Mouse (Mus musculus) lung, postnatal 0 days (tissue): ENCODE measurements around the gene Thrap3. TPM values are rescaled to one million over a fixed set of nuclear protein-coding genes. Genes with fewer than 3 reads are reported as not detected.
A peak's percentile ranks its signal among the peaks of the same experiment; 100 is the strongest.

Experiments
- ATAC-seq: fragments of 200-750 bp; cut with Nextera tagmentation; 2 replicates; pipeline ENCODE4 v1.8.0; 2017; ENCODE audit warnings: moderate library complexity
- DNase-seq: peaks from one replicate; pipeline ENCODE4 v3.0.0-alpha.2; 2016; ENCODE audit warnings: low spot score
- H3K27ac ChIP-seq: fragments of 300-500 bp; sonication (generic); 2 replicates; pipeline ENCODE4 v1.5.1; 2014; ENCODE audit warnings: antibody characterized with exemption, mild to moderate bottlenecking, low read length, mixed read lengths
- H3K27me3 ChIP-seq: fragments of 300-500 bp; sonication (generic); replicated peaks from 2 replicates; pipeline ENCODE4 v1.6.1; 2014; ENCODE audit warnings: low read length, mixed read lengths; ENCODE audit not compliant: insufficient read depth
- H3K36me3 ChIP-seq: fragments of 300-500 bp; sonication (generic); 2 replicates; pipeline ENCODE4 v1.6.1; 2014; ENCODE audit warnings: low read length, mixed read lengths; ENCODE audit not compliant: insufficient read depth
- H3K4me1 ChIP-seq: fragments of 300-500 bp; sonication (generic); 2 replicates; pipeline ENCODE4 v1.6.1; 2014; ENCODE audit warnings: antibody characterized with exemption, low read depth, low read length, mixed read lengths; ENCODE audit not compliant: insufficient read depth
- H3K4me2 ChIP-seq: fragments of 300-500 bp; sonication (generic); replicated peaks from 2 replicates; pipeline ENCODE4 v1.6.1; 2014; ENCODE audit warnings: low read depth, mild to moderate bottlenecking, low read length, moderate library complexity, mixed read lengths
- H3K4me3 ChIP-seq: fragments of 300-500 bp; sonication (generic); 2 replicates; pipeline ENCODE4 v1.5.1; 2014; ENCODE audit warnings: low read depth, low read length
- H3K9ac ChIP-seq: fragments of 300-500 bp; sonication (generic); replicated peaks from 2 replicates; pipeline ENCODE4 v1.6.1; 2014; ENCODE audit warnings: low read depth, mild to moderate bottlenecking
- H3K9me3 ChIP-seq: fragments of 300-500 bp; sonication (generic); 2 replicates; pipeline ENCODE4 v1.6.1; 2016; ENCODE audit warnings: low read length, mixed read lengths
- CTCF ChIP-seq: IDR thresholded peaks from 2 replicates; pipeline ENCODE4 v1.5.1; 2016; ENCODE audit warnings: antibody characterized with exemption, mild to moderate bottlenecking
- EP300 ChIP-seq: IDR thresholded peaks from 2 replicates; pipeline ENCODE4 v1.6.1; 2016; ENCODE audit warnings: antibody characterized with exemption, mild to moderate bottlenecking, control low read depth
- WGBS: fragments of 180-500 bp; shearing (Covaris S2); extraction: QIAGEN DNeasy Blood & Tissue Kit; methylation state at CpG from one replicate; pipeline ENCODE4 v1.1.7; 2014; 5-methylcytosine and 5-hydroxymethylcytosine counted together
- polyA plus RNA-seq: library from polyadenylated mRNA; unstranded; fragments of >200 nt; fragmentation: Nextera tagmentation; extraction: Ambion mirVana; gene quantifications from 2 replicates; pipeline ENCODE4 v1.2.1, GENCODE M21; 2015

Gene Thrap3
- polyA plus RNA-seq, 1 experiment from 2014 or later: 98.6 TPM

GRCm38 (mm10) chr4:126242510-126242909, 40.0 kb upstream of the Thrap3 start:
- H3K27ac ChIP-seq: no peak overlapping the region
- no peaks in the 10 kb centered on the region for H3K4me1 ChIP-seq
- peaks cover 33% of the 10 kb centered on the region for H3K36me3 ChIP-seq
- no peaks in the 10 kb centered on the region for H3K27me3 ChIP-seq
- DNase-seq (no peak), ATAC-seq (no peak)
- no peak overlapping the region for H3K4me3 ChIP-seq
- H3K4me2 ChIP-seq: no peak overlapping the region
- H3K9me3 ChIP-seq: no peaks in the 10 kb centered on the region
- no peak overlapping the region for H3K9ac ChIP-seq
- WGBS: 83% methylated on average over 6 of the region's 6 CpGs
- TF ChIP-seq CTCF: no peak
- TF ChIP-seq EP300: no peak

GRCm38 (mm10) chr4:126241956-126242355, 39.4 kb upstream of the Thrap3 start:
- Histone ChIP-seq H3K9ac (no peak overlapping the region), H3K4me2 (no peak overlapping the region), H3K27me3 (no peaks in the 10 kb centered on the region), H3K36me3 (peaks cover 32% of the 10 kb centered on the region), H3K9me3 (no peaks in the 10 kb centered on the region), H3K27ac (no peak overlapping the region), H3K4me1 (no peaks in the 10 kb centered on the region), H3K4me3 (no peak overlapping the region)
- DNase-seq: no peak
- WGBS: 51% methylated on average over 8 of the region's 9 CpGs
- no peak for TF ChIP-seq CTCF
- no peak for TF ChIP-seq EP300
- no peak for ATAC-seq

- ATAC-seq (no peak), DNase-seq (no peak)
- Histone ChIP-seq H3K4me1 (no peaks in the 10 kb centered on the region), H3K27me3 (no peaks in the 10 kb centered on the region), H3K36me3 (peaks cover 45% of the 10 kb centered on the region), H3K4me2 (no peak overlapping the region), H3K9me3 (no peaks in the 10 kb centered on the region), H3K27ac (no peak overlapping the region), H3K9ac (no peak overlapping the region), H3K4me3 (no peak overlapping the region)
- TF ChIP-seq CTCF (no peak), EP300 (no peak)
- WGBS: 85% methylated on average over 13 of the region's 13 CpGs
These were observed 37.4 kb upstream of the Thrap3 start for GRCm38 (mm10) chr4:126239862-126240475.

- no peak overlapping the region for H3K4me2 ChIP-seq
These were observed 35.2 kb upstream of the Thrap3 start for GRCm38 (mm10) chr4:126237721-126238242.

GRCm38 (mm10) chr4:126236467-126237280, 34.1 kb upstream of the Thrap3 start:
- peaks cover 71% of the 10 kb centered on the region for H3K36me3 ChIP-seq

More at GRCm38 (mm10) chr4:126237721-126238242, 35.2 kb upstream of the Thrap3 start:
- Histone ChIP-seq H3K9me3 (no peaks in the 10 kb centered on the region), H3K36me3 (peaks cover 67% of the 10 kb centered on the region), H3K9ac (no peak overlapping the region), H3K4me1 (no peaks in the 10 kb centered on the region), H3K4me3 (no peak overlapping the region), H3K27me3 (no peaks in the 10 kb centered on the region), H3K27ac (no peak overlapping the region)
- TF ChIP-seq EP300: no peak
- 0 out of 2 replicates have a peak, but pooled peaks have one; percentile 3 for TF ChIP-seq CTCF
- WGBS: 61% methylated on average over 5 of the region's 5 CpGs
- DNase-seq: peak; percentile 48
- ATAC-seq: peak; percentile 48

GRCm38 (mm10) chr4:126235191-126235590, 32.6 kb upstream of the Thrap3 start:
- Histone ChIP-seq H3K4me2 (no peak overlapping the region), H3K27me3 (no peaks in the 10 kb centered on the region), H3K9me3 (no peaks in the 10 kb centered on the region), H3K4me3 (no peak overlapping the region), H3K36me3 (peaks cover 70% of the 10 kb centered on the region), H3K4me1 (no peaks in the 10 kb centered on the region), H3K9ac (no peak overlapping the region), H3K27ac (no peak overlapping the region)
- DNase-seq (no peak), ATAC-seq (no peak)
- WGBS: 76% methylated on average over 10 of the region's 10 CpGs
- TF ChIP-seq EP300: no peak
- no peak for TF ChIP-seq CTCF

More at GRCm38 (mm10) chr4:126236467-126237280, 34.1 kb upstream of the Thrap3 start:
- no peak overlapping the region for H3K9ac ChIP-seq
- WGBS: 39% methylated on average over 61 of the region's 63 CpGs
- H3K4me3 ChIP-seq: 0 out of 2 replicates have a peak overlapping the region, but pooled peaks have one; percentile 8
- no peaks in the 10 kb centered on the region for H3K27me3 ChIP-seq
- no peaks in the 10 kb centered on the region for H3K9me3 ChIP-seq
- TF ChIP-seq CTCF (no peak), EP300 (no peak)
- DNase-seq (peak; percentile 80), ATAC-seq (peak; percentile 80)
- no peak overlapping the region for H3K27ac ChIP-seq
- peak overlapping the region; percentile 58 for H3K4me2 ChIP-seq
- H3K4me1 ChIP-seq: no peaks in the 10 kb centered on the region
